Mouse (Mus musculus) liver, postnatal 0 days (tissue): ENCODE data around the gene Srms.

Experiments used
- CTCF ChIP-seq: sonication (generic); IDR thresholded peaks from 2 replicates; pipeline ENCODE4 v1.5.1; 2016; ENCODE audit warnings: antibody characterized with exemption, low read depth
- EP300 ChIP-seq: IDR thresholded peaks from 2 replicates; pipeline ENCODE4 v1.6.1; 2016; ENCODE audit warnings: antibody characterized with exemption, low read depth, mild to moderate bottlenecking

DNA sequence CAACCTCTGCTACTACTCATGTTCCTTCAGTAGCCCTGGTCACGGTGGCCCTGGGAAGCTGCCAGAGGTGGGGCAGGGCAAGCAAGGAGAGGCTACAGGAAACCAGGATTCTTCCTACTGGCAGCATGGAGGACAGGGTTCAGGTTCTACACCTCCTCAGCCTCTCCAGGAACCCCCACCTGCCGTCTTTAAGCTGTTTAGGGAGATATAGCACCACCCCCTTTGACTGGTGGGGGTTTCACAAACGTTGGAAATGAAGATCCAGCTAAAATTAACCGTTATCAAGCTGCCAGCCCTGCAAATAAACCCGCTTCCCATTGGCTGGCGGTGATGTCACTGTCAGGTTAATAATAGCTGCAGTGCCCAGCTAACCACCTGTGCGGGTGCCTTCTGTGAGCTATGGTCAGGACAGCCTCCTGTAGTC, 53.9 kb downstream of the Srms start:
- no peak for TF ChIP-seq CTCF
- no peak for TF ChIP-seq EP300
